Mouse (Mus musculus): ENCODE measurements at regions not wholly inside any gene's neighbourhood (a gene's known extent, or its start where the extent isn't known, plus 50 kb on each side); places are given as distances from the start of the nearest gene placed in this dataset.

GRCm38 (mm10) chr15:93961950-93962349 lies 366.3 kb upstream of the Prickle1 start:
- H3K36me3 ChIP-seq, result no peaks in the 10 kb centered on the region
- H3K9ac ChIP-seq, result no peak overlapping the region
- no peak overlapping the region for H3K27ac ChIP-seq (ENCODE audit: poor library complexity, severe bottlenecking)
- no peak for ATAC-seq (ENCODE audit: insufficient number of reproducible peaks, low FRiP score)
- H3K9me3 ChIP-seq (replicated peaks), result no peaks in the 10 kb centered on the region
- no peak overlapping the region for H3K4me3 ChIP-seq
- H3K27me3 ChIP-seq (replicated peaks), result no peaks in the 10 kb centered on the region
- no peak overlapping the region for H3K4me2 ChIP-seq
- H3K4me1 ChIP-seq (replicated peaks), result no peaks in the 10 kb centered on the region

GRCm38 (mm10) chr15:93959931-93960330 lies 364.2 kb upstream of the Prickle1 start:
- WGBS, result 79% methylated on average over 8 of the region's 8 CpGs
- Histone ChIP-seq H3K27me3 (replicated peaks) (no peaks in the 10 kb centered on the region), H3K9me3 (replicated peaks) (peaks cover 8% of the 10 kb centered on the region), H3K27ac (ENCODE audit: poor library complexity, severe bottlenecking) (no peak overlapping the region), H3K4me2 (no peak overlapping the region), H3K4me3 (no peak overlapping the region), H3K9ac (no peak overlapping the region), H3K4me1 (replicated peaks) (no peaks in the 10 kb centered on the region), H3K36me3 (peaks cover 4% of the 10 kb centered on the region; the same call in 1 of the 2 replicates)
- no peak for ATAC-seq (ENCODE audit: insufficient number of reproducible peaks, low FRiP score)

- Histone ChIP-seq H3K27me3 (replicated peaks) (no peaks in the 10 kb centered on the region), H3K4me3 (no peak overlapping the region), H3K9ac (no peak overlapping the region), H3K27ac (ENCODE audit: poor library complexity, severe bottlenecking) (no peak overlapping the region), H3K4me2 (no peak overlapping the region), H3K9me3 (replicated peaks) (peaks cover 8% of the 10 kb centered on the region), H3K36me3 (peaks cover 4% of the 10 kb centered on the region; the same call in 1 of the 2 replicates), H3K4me1 (replicated peaks) (no peaks in the 10 kb centered on the region)
- ATAC-seq (ENCODE audit: insufficient number of reproducible peaks, low FRiP score), result no peak
- 68% methylated on average over 1 of the region's 1 CpGs for WGBS
Measured at GRCm38 (mm10) chr15:93958086-93958485, 362.4 kb upstream of the Prickle1 start.

GRCm38 (mm10) chr15:93956801-93957200 lies 361.1 kb upstream of the Prickle1 start:
- no peak overlapping the region for H3K4me3 ChIP-seq
- 90% methylated on average over 11 of the region's 11 CpGs for WGBS
- no peak overlapping the region for H3K9ac ChIP-seq
- ATAC-seq (ENCODE audit: insufficient number of reproducible peaks, low FRiP score), result no peak
- H3K9me3 ChIP-seq (replicated peaks), result peaks cover 8% of the 10 kb centered on the region
- H3K4me1 ChIP-seq (replicated peaks), result no peaks in the 10 kb centered on the region
- H3K27me3 ChIP-seq (replicated peaks), result no peaks in the 10 kb centered on the region
- H3K36me3 ChIP-seq, result peaks cover 4% of the 10 kb centered on the region; the same call in 1 of the 2 replicates
- H3K4me2 ChIP-seq, result no peak overlapping the region
- no peak overlapping the region for H3K27ac ChIP-seq (ENCODE audit: poor library complexity, severe bottlenecking)

- no peak overlapping the region for H3K27ac ChIP-seq (ENCODE audit: poor library complexity, severe bottlenecking)
- H3K9ac ChIP-seq, result no peak overlapping the region
- peaks cover 8% of the 10 kb centered on the region for H3K9me3 ChIP-seq (replicated peaks)
- no peak for ATAC-seq (ENCODE audit: insufficient number of reproducible peaks, low FRiP score)
- WGBS, result 63% methylated on average over 1 of the region's 1 CpGs
- H3K4me2 ChIP-seq, result no peak overlapping the region
- no peaks in the 10 kb centered on the region for H3K27me3 ChIP-seq (replicated peaks)
- H3K36me3 ChIP-seq, result peaks cover 4% of the 10 kb centered on the region; the same call in 1 of the 2 replicates
- H3K4me3 ChIP-seq, result no peak overlapping the region
- no peaks in the 10 kb centered on the region for H3K4me1 ChIP-seq (replicated peaks)
Measured at GRCm38 (mm10) chr15:93953548-93953947, 357.9 kb upstream of the Prickle1 start.

- no peak overlapping the region for H3K4me2 ChIP-seq
- H3K4me1 ChIP-seq (replicated peaks), result no peaks in the 10 kb centered on the region
- no peak for ATAC-seq (ENCODE audit: insufficient number of reproducible peaks, low FRiP score)
- no peak overlapping the region for H3K9ac ChIP-seq
- 93% methylated on average over 1 of the region's 1 CpGs for WGBS
- no peaks in the 10 kb centered on the region for H3K27me3 ChIP-seq (replicated peaks)
- no peaks in the 10 kb centered on the region for H3K36me3 ChIP-seq
- H3K4me3 ChIP-seq, result no peak overlapping the region
- H3K9me3 ChIP-seq (replicated peaks), result no peaks in the 10 kb centered on the region; the same call in 1 of the 2 replicates
- no peak overlapping the region for H3K27ac ChIP-seq (ENCODE audit: poor library complexity, severe bottlenecking)
Measured at GRCm38 (mm10) chr15:93950441-93950840, 354.8 kb upstream of the Prickle1 start.

GRCm38 (mm10) chr15:93948902-93949301 lies 353.2 kb upstream of the Prickle1 start:
- H3K4me2 ChIP-seq, result no peak overlapping the region
- no peak overlapping the region for H3K27ac ChIP-seq (ENCODE audit: poor library complexity, severe bottlenecking)
- H3K27me3 ChIP-seq (replicated peaks), result no peaks in the 10 kb centered on the region
- H3K36me3 ChIP-seq, result no peaks in the 10 kb centered on the region
- no peaks in the 10 kb centered on the region for H3K4me1 ChIP-seq (replicated peaks)
- ATAC-seq (ENCODE audit: insufficient number of reproducible peaks, low FRiP score), result no peak
- no peaks in the 10 kb centered on the region for H3K9me3 ChIP-seq (replicated peaks)
- 69% methylated on average over 4 of the region's 4 CpGs for WGBS
- no peak overlapping the region for H3K4me3 ChIP-seq
- no peak overlapping the region for H3K9ac ChIP-seq

GRCm38 (mm10) chr15:93943545-93943944 lies 347.9 kb upstream of the Prickle1 start:
- no peak overlapping the region for H3K9ac ChIP-seq
- H3K27ac ChIP-seq (ENCODE audit: poor library complexity, severe bottlenecking), result no peak overlapping the region
- no peak overlapping the region for H3K4me2 ChIP-seq
- ATAC-seq (ENCODE audit: insufficient number of reproducible peaks, low FRiP score), result no peak
- no peaks in the 10 kb centered on the region for H3K9me3 ChIP-seq (replicated peaks)
- no peaks in the 10 kb centered on the region for H3K36me3 ChIP-seq
- H3K4me1 ChIP-seq (replicated peaks), result 0 out of 2 replicates have a peak, but pooled peaks cover 4% of the 10 kb centered on the region
- no peaks in the 10 kb centered on the region for H3K27me3 ChIP-seq (replicated peaks)
- WGBS, result 82% methylated on average over 12 of the region's 12 CpGs
- no peak overlapping the region for H3K4me3 ChIP-seq

GRCm38 (mm10) chr15:93932971-93933496 lies 337.3 kb upstream of the Prickle1 start:
- H3K4me3 ChIP-seq, result no peak overlapping the region
- whole genome bisulfite sequencing, result 61% methylated on average over 5 of the region's 5 CpGs
- peaks cover 10% of the 10 kb centered on the region for H3K4me1 ChIP-seq (replicated peaks)
- H3K9me3 ChIP-seq (replicated peaks), result no peaks in the 10 kb centered on the region
- no peak overlapping the region for H3K4me2 ChIP-seq
- H3K9ac ChIP-seq, result no peak overlapping the region
- no peaks in the 10 kb centered on the region for H3K27me3 ChIP-seq (replicated peaks)
- H3K27ac ChIP-seq (ENCODE audit: poor library complexity, severe bottlenecking), result peak overlapping the region; percentile 7; the same call in 1 of the 2 replicates
- no peak for ATAC-seq (ENCODE audit: insufficient number of reproducible peaks, low FRiP score)
- H3K36me3 ChIP-seq, result no peaks in the 10 kb centered on the region

GRCm38 (mm10) chr15:93926842-93927241 lies 331.2 kb upstream of the Prickle1 start:
- H3K4me3 ChIP-seq, result no peak overlapping the region
- no peak for ATAC-seq (ENCODE audit: insufficient number of reproducible peaks, low FRiP score)
- H3K27me3 ChIP-seq (replicated peaks), result no peaks in the 10 kb centered on the region
- no peak overlapping the region for H3K4me2 ChIP-seq
- 48% methylated on average over 6 of the region's 6 CpGs for WGBS
- peaks cover 6% of the 10 kb centered on the region; the same call in 1 of the 2 replicates for H3K4me1 ChIP-seq (replicated peaks)
- no peak overlapping the region for H3K9ac ChIP-seq
- no peaks in the 10 kb centered on the region for H3K36me3 ChIP-seq
- H3K27ac ChIP-seq (ENCODE audit: poor library complexity, severe bottlenecking), result no peak overlapping the region
- H3K9me3 ChIP-seq (replicated peaks), result no peaks in the 10 kb centered on the region

GRCm38 (mm10) chr15:93926262-93926661 lies 330.6 kb upstream of the Prickle1 start:
- Histone ChIP-seq H3K4me1 (replicated peaks) (peaks cover 11% of the 10 kb centered on the region), H3K36me3 (no peaks in the 10 kb centered on the region), H3K27me3 (replicated peaks) (no peaks in the 10 kb centered on the region), H3K4me2 (no peak overlapping the region), H3K27ac (ENCODE audit: poor library complexity, severe bottlenecking) (no peak overlapping the region), H3K9me3 (replicated peaks) (no peaks in the 10 kb centered on the region), H3K9ac (no peak overlapping the region), H3K4me3 (no peak overlapping the region)
- ATAC-seq (ENCODE audit: insufficient number of reproducible peaks, low FRiP score), result no peak
